In genomic region chr2:64096176-64096575, GRCm38 (mm10) we compare ENCODE assay signal across 8 mouse cellular contexts. TPM values are rescaled to one million over a fixed set of nuclear protein-coding genes. Genes with fewer than 3 reads are reported as not detected.
A peak's percentile ranks its signal among the peaks of the same experiment; 100 is the strongest.
DNase-seq lines count a peak whose midpoint lies in the region; ATAC-seq and TF ChIP-seq lines count a peak whose summit lies in the region.

No protein-coding gene starts in this region.

- H3K9ac ChIP-seq in kidney, postnatal 0 days (ENCODE audit: low read depth, low read length), result peak overlapping the region; percentile 91; the same call in 1 of the 2 replicates
- no peak overlapping the region; the same call in 1 of the 2 replicates for H3K9ac ChIP-seq in forebrain, embryonic 13.5 days
- no peak overlapping the region for H3K9ac ChIP-seq in limb, embryonic 11.5 days (ENCODE audit: low read length)
- peak overlapping the region; percentile 54 for H3K9ac ChIP-seq in neural tube, embryonic 12.5 days

- H3K27me3 ChIP-seq in kidney, postnatal 0 days (ENCODE audit: insufficient read depth, low read length), result no peaks in the 10 kb centered on the region
- H3K27me3 ChIP-seq in forebrain, embryonic 13.5 days, result peaks cover 14% of the 10 kb centered on the region; the same call in 1 of the 2 replicates
- H3K27me3 ChIP-seq in limb, embryonic 11.5 days (ENCODE audit: control insufficient read depth, insufficient read depth, low read length), result no peaks in the 10 kb centered on the region
- no peaks in the 10 kb centered on the region for H3K27me3 ChIP-seq in neural tube, embryonic 12.5 days (replicated peaks)

- no peak for DNase-seq in kidney, postnatal 0 days (ENCODE audit: low spot score)
- DNase-seq in kidney, adult 8-10 months, result no peak
- DNase-seq in limb, embryonic 11.5 days (ENCODE audit: low spot score), result no peak
- DNase-seq in gastrocnemius, postnatal 36 days, result no peak
- no peak for DNase-seq in MN1 (ENCODE audit: low spot score)
- DNase-seq in right cerebral cortex, postnatal 36 days (ENCODE audit: low spot score in 2 of 2), result no peak

- TF ChIP-seq CTCF in kidney, postnatal 0 days (IDR thresholded peaks at IDR 0.05; ENCODE audit: low read depth), result no peak

- peak overlapping the region; percentile 72 for H3K4me3 ChIP-seq in kidney, postnatal 0 days (replicated peaks; ENCODE audit: low read depth, low read length)
- H3K4me3 ChIP-seq in forebrain, embryonic 13.5 days, result peak overlapping the region; percentile 77
- H3K4me3 ChIP-seq in limb, embryonic 11.5 days (ENCODE audit: low read depth, low read length), result peak overlapping the region; percentile 76
- peak overlapping the region; percentile 36 for H3K4me3 ChIP-seq in neural tube, embryonic 12.5 days

- intact Hi-C loops in gastrocnemius, postnatal 36 days (cut with DNase I), result no loop called here

- no peak for ATAC-seq in kidney, postnatal 0 days (replicated peaks; ENCODE audit: low FRiP score, low read depth)
- ATAC-seq in forebrain, embryonic 13.5 days, result no peak
- no peak for ATAC-seq in limb, embryonic 11.5 days (ENCODE audit: insufficient number of reproducible peaks, low FRiP score, low TSS enrichment, low read depth)
- no peak for ATAC-seq in neural tube, embryonic 12.5 days (ENCODE audit: low FRiP score, low read depth)

- no peaks in the 10 kb centered on the region for H3K9me3 ChIP-seq in kidney, postnatal 0 days (replicated peaks; ENCODE audit: low read length)
- H3K9me3 ChIP-seq in forebrain, embryonic 13.5 days (replicated peaks), result no peaks in the 10 kb centered on the region
- H3K9me3 ChIP-seq in limb, embryonic 11.5 days (ENCODE audit: control insufficient read depth, low read length), result no peaks in the 10 kb centered on the region
- H3K9me3 ChIP-seq in neural tube, embryonic 12.5 days, result no peaks in the 10 kb centered on the region

- H3K4me2 ChIP-seq in kidney, postnatal 0 days (ENCODE audit: low read length), result peak overlapping the region; percentile 92
- peak overlapping the region; percentile 92 for H3K4me2 ChIP-seq in forebrain, embryonic 13.5 days
- H3K4me2 ChIP-seq in limb, embryonic 11.5 days (ENCODE audit: low read depth, severe bottlenecking), result peak overlapping the region; percentile 73
- peak overlapping the region; percentile 82 for H3K4me2 ChIP-seq in neural tube, embryonic 12.5 days (replicated peaks)

- peak overlapping the region; percentile 96 for H3K27ac ChIP-seq in kidney, postnatal 0 days
- H3K27ac ChIP-seq in forebrain, embryonic 13.5 days, result no peak overlapping the region
- no peak overlapping the region for H3K27ac ChIP-seq in limb, embryonic 11.5 days (replicated peaks; ENCODE audit: low read depth, low read length)
- no peak overlapping the region for H3K27ac ChIP-seq in neural tube, embryonic 12.5 days

- H3K36me3 ChIP-seq in kidney, postnatal 0 days (ENCODE audit: insufficient read depth, low read length), result no peaks in the 10 kb centered on the region
- H3K36me3 ChIP-seq in forebrain, embryonic 13.5 days (ENCODE audit: poor library complexity, severe bottlenecking), result no peaks in the 10 kb centered on the region
- no peaks in the 10 kb centered on the region for H3K36me3 ChIP-seq in limb, embryonic 11.5 days (ENCODE audit: control insufficient read depth, insufficient read depth, low read length)
- H3K36me3 ChIP-seq in neural tube, embryonic 12.5 days, result no peaks in the 10 kb centered on the region

- WGBS in kidney, postnatal 0 days, result 23% methylated on average over 5 of the region's 5 CpGs
- 32% methylated on average over 5 of the region's 5 CpGs for WGBS in forebrain, embryonic 13.5 days
- 37% methylated on average over 5 of the region's 5 CpGs for whole genome bisulfite sequencing in limb, embryonic 11.5 days
- WGBS in neural tube, embryonic 12.5 days, result 18% methylated on average over 5 of the region's 5 CpGs

- H3K4me1 ChIP-seq in kidney, postnatal 0 days (replicated peaks; ENCODE audit: insufficient read depth, low read length), result no peaks in the 10 kb centered on the region
- H3K4me1 ChIP-seq in forebrain, embryonic 13.5 days, result peaks cover 40% of the 10 kb centered on the region
- no peaks in the 10 kb centered on the region; the same call in 1 of the 2 replicates for H3K4me1 ChIP-seq in limb, embryonic 11.5 days (ENCODE audit: control insufficient read depth, insufficient read depth, low read length)
- H3K4me1 ChIP-seq in neural tube, embryonic 12.5 days, result peaks cover 18% of the 10 kb centered on the region

RNA-seq across cellular contexts. Expression of gene Fign, which starts 1.7 kb away (rescaled TPM):
- 6.1 and 6.7 TPM in 2 replicates for polyA plus RNA-seq in kidney, postnatal 0 days (2015; fragmentation: Nextera tagmentation; extraction: Ambion mirVana)
- polyA plus RNA-seq in forebrain, embryonic 13.5 days (2015; fragmentation: Nextera tagmentation; extraction: Ambion mirVana), result 11.3 and 12.0 TPM in 2 replicates
- 13.4 and 14.8 TPM in 2 replicates for polyA plus RNA-seq in limb, embryonic 11.5 days (2014; fragmentation: Nextera tagmentation; extraction: Ambion mirVana)
- 15.2 and 16.2 TPM in 2 replicates for polyA plus RNA-seq in neural tube, embryonic 12.5 days (2016; fragmentation: Nextera tagmentation; extraction: Ambion mirVana)
- total RNA-seq in gastrocnemius, postnatal 36 days (2021), result 1 to 10 TPM in 1 of 2 experiments, under 1 TPM in 1; 0.62 to 2.3 TPM

Comparison
In these comparisons a context has a peak if more than half of its experiments do, and no peak if none do; other contexts are left out.
1. H3K9ac ChIP-seq: peak in kidney, postnatal 0 days (single experiment) and neural tube, embryonic 12.5 days (single experiment); none in forebrain, embryonic 13.5 days (single experiment) and limb, embryonic 11.5 days (single experiment).
2. Peak in every context shown above with its lines, with median percentiles within 50 percentile points of each other: H3K4me2 ChIP-seq and H3K4me3 ChIP-seq.